Mouse (Mus musculus): ENCODE measurements around the gene Atg9a.

DNA sequence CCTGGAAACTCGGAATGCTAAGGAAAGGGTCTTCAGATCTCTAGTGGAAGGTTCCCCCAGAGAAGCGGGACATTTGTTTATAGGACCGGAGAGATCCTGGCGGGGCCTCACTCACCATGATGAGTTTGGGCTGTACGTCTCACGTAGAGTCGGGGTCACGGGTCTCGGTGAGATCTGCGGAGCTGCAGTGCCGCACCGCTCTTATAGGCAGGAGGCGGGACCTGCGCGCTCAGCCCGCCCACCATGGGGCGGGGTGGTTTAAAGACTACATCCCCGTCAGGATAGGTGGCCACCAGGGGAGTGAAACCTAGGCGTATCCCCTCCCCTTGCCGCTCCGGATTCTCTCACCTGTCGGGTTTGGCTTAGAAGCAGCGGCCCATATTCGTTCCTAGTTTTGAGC is 27.1 kb upstream of the Atg9a start:
- TF ChIP-seq HCFC1 (IDR thresholded peaks at IDR 0.05; ENCODE audit: low read depth, low read length) (no peak), CTCF (conservative IDR thresholded peaks at IDR 0.05 in 1 of 2, IDR thresholded peaks at IDR 0.05 in 1 of 2; ENCODE audit: low read depth in 2 of 2, low read length in 2 of 2) (no peak), UBTF (IDR thresholded peaks at IDR 0.05; ENCODE audit: low read depth, low read length) (0 out of 2 replicates have a peak, but pooled peaks have one; percentile 20), MXI1 (IDR thresholded peaks at IDR 0.05; ENCODE audit: low read depth, low read length) (no peak), SIN3A (IDR thresholded peaks at IDR 0.05; ENCODE audit: low read length) (0 out of 2 replicates have a peak, but pooled peaks have one; percentile 28), ZKSCAN1 (IDR thresholded peaks at IDR 0.05; ENCODE audit: borderline replicate concordance, low read depth, low read length) (no peak), USF2 (conservative IDR thresholded peaks at IDR 0.05; ENCODE audit: low read depth, low read length) (no peak), POLR2A (IDR thresholded peaks at IDR 0.05; ENCODE audit: low read depth, low read length) (peak; percentile 100)
